19 mouse cellular contexts compared by ENCODE assay signal in the genomic region with DNA sequence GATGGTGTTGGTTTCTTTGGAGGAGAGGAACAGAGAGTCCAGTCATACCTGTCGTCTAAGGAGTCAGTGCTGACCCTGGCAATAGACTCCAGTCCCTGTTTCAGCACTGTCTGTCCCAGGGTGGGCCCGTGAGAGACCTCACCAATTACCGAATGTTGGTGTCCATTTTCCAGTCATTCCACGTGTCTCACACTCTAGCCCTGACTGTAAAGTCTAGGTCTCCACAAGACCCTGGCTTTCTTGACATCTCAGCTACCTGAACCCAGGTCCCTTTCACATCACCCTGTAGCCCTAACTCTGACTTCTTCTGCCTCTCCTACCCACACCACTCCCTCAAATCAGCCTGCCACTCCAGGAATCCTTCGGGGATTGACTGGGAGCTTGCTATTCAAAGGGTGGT. TPM values are rescaled to one million over a fixed set of nuclear protein-coding genes. Genes with fewer than 3 reads are reported as not detected.
"Had no signal": no experiment of that assay in that cellular context is flagged by ENCODE, and none has a peak within 500 bp of the region (broad histone marks: within the 10 kb centered on the region; RNA-seq: fewer than 3 reads in every experiment).

No protein-coding gene starts in this region.

- H3K4me2 ChIP-seq: limb, embryonic 13.5 days; liver, embryonic 12.5 days; liver, embryonic 15.5 days; lung, embryonic 15.5 days; midbrain, embryonic 13.5 days had no signal

- H3K9me3 ChIP-seq: limb, embryonic 10.5 days; limb, embryonic 13.5 days; liver, embryonic 12.5 days; liver, embryonic 15.5 days; lung, embryonic 15.5 days; midbrain, embryonic 10.5 days; midbrain, embryonic 13.5 days had no signal

- DNase-seq: kidney, postnatal 25 days; layer of hippocampus, adult 9-11 months; liver; thymus, adult 18-20 months; thymus, postnatal 36 days had no signal

- H3K27me3 ChIP-seq: lung, embryonic 15.5 days had no signal

- H3K9ac ChIP-seq: limb, embryonic 13.5 days; liver, embryonic 12.5 days; liver, embryonic 15.5 days; lung, embryonic 15.5 days; midbrain, embryonic 13.5 days had no signal

- ATAC-seq: liver, embryonic 12.5 days; midbrain, embryonic 13.5 days; midbrain, embryonic 16.5 days had no signal

- H3K36me3 ChIP-seq: limb, embryonic 10.5 days; limb, embryonic 13.5 days; liver, embryonic 12.5 days; liver, embryonic 15.5 days; lung, embryonic 15.5 days; midbrain, embryonic 10.5 days; midbrain, embryonic 13.5 days had no signal

- H3K27ac ChIP-seq: layer of hippocampus, adult 2 months; limb, embryonic 10.5 days; limb, embryonic 13.5 days; liver, embryonic 12.5 days; liver, embryonic 15.5 days; lung, embryonic 15.5 days; midbrain, embryonic 10.5 days; midbrain, embryonic 13.5 days had no signal

- H3K4me1 ChIP-seq: limb, embryonic 10.5 days; limb, embryonic 13.5 days; lung, embryonic 15.5 days; midbrain, embryonic 13.5 days had no signal

- H3K4me3 ChIP-seq: layer of hippocampus, adult 2 months; limb, embryonic 10.5 days; limb, embryonic 13.5 days; liver, embryonic 12.5 days; liver, embryonic 15.5 days; lung, embryonic 15.5 days; megakaryocyte, embryonic 14.5 days; midbrain, embryonic 10.5 days; midbrain, embryonic 13.5 days had no signal

RNA-seq across cellular contexts. Expression of gene Tnnt2, which starts 26.4 kb away (rescaled TPM):
- total RNA-seq: monocyte, adult 5-6 weeks had no signal

RNA-seq across cellular contexts. Expression of gene Lad1, which starts 44.2 kb away (rescaled TPM):
- total RNA-seq: monocyte, adult 5-6 weeks had no signal

RNA-seq across cellular contexts. Expression of gene Pkp1, which starts 56.4 kb away (rescaled TPM):
- total RNA-seq: layer of hippocampus, adult 2 months; layer of hippocampus, postnatal 25 days; monocyte, adult 5-6 weeks had no signal
- polyA plus RNA-seq: liver, embryonic 12.5 days; liver, embryonic 15.5 days; midbrain, embryonic 10.5 days; midbrain, embryonic 13.5 days; midbrain, embryonic 16.5 days; neural tube, embryonic 14.5 days; spleen, adult 2 months had no signal
